Mouse (Mus musculus): ENCODE measurements around the gene Slc22a23. TPM values are rescaled to one million over a fixed set of nuclear protein-coding genes. Genes with fewer than 3 reads are reported as not detected.

The Slc22a23 gene
- polyA plus RNA-seq, 1 experiment from 2014 or later = 15.2 TPM

DNA sequence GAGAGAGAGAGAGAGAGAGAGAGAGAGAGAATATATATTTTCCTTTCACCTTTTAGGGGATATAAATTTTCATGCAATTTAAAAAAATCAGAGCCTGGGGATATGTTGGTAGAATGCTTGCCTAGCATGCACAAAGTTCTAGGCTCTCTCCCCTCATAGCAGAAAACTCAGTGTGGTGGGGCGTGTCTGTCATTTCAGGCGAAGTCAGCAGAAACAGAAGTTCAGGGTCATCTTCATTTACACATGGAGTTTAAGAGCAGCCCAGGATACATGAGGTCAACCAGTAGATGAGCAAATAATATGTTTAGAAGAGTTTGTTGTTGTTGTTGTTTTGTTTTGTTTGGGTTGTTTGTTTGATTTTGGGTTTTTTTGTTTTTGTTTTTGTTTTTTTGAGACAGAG, 33.4 kb downstream of the Slc22a23 start:
- Histone ChIP-seq H3K36me3 (ENCODE audit: control insufficient read depth, insufficient read depth, low read length) (no peaks in the 10 kb centered on the region), H3K9ac (ENCODE audit: low read depth, low read length) (no peak overlapping the region), H3K27ac (ENCODE audit: low read length) (no peak overlapping the region), H3K9me3 (replicated peaks; ENCODE audit: control insufficient read depth, low read length, poor library complexity, severe bottlenecking) (no peaks in the 10 kb centered on the region), H3K4me1 (ENCODE audit: control insufficient read depth, insufficient read depth, low read length) (peaks cover 2% of the 10 kb centered on the region), H3K4me2 (ENCODE audit: low read length) (no peak overlapping the region), H3K4me3 (ENCODE audit: low read depth, low read length) (no peak overlapping the region), H3K27me3 (ENCODE audit: control insufficient read depth, insufficient read depth, low read depth, low read length) (no peaks in the 10 kb centered on the region)
- 69% methylated on average over 2 of the region's 2 CpGs for WGBS
- ATAC-seq = no peak

DNA sequence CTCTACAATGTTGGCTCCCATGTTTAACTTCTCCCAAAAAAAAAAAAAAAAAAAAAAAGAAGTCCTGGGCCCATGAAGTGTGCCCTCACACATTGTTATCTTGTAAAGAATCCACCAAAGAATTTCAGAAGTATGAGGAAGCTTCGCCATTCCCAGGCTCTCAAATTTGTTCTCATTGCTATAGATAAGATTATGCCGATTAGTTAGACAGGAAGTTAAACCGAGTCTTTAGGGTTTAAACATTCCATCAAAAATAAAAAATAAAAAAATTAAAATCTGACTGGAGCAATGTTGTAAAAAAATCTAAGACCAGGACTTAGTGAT, 36.4 kb downstream of the Slc22a23 start:
- Histone ChIP-seq H3K9me3 (replicated peaks; ENCODE audit: control insufficient read depth, low read length, poor library complexity, severe bottlenecking) (no peaks in the 10 kb centered on the region), H3K27ac (ENCODE audit: low read length) (no peak overlapping the region), H3K9ac (ENCODE audit: low read depth, low read length) (no peak overlapping the region), H3K4me1 (ENCODE audit: control insufficient read depth, insufficient read depth, low read length) (no peaks in the 10 kb centered on the region), H3K4me3 (ENCODE audit: low read depth, low read length) (no peak overlapping the region), H3K4me2 (ENCODE audit: low read length) (no peak overlapping the region), H3K36me3 (ENCODE audit: control insufficient read depth, insufficient read depth, low read length) (no peaks in the 10 kb centered on the region; the same call in 1 of the 2 replicates), H3K27me3 (ENCODE audit: control insufficient read depth, insufficient read depth, low read depth, low read length) (no peaks in the 10 kb centered on the region)
- 92% methylated on average over 3 of the region's 3 CpGs for WGBS
- no peak for ATAC-seq

DNA sequence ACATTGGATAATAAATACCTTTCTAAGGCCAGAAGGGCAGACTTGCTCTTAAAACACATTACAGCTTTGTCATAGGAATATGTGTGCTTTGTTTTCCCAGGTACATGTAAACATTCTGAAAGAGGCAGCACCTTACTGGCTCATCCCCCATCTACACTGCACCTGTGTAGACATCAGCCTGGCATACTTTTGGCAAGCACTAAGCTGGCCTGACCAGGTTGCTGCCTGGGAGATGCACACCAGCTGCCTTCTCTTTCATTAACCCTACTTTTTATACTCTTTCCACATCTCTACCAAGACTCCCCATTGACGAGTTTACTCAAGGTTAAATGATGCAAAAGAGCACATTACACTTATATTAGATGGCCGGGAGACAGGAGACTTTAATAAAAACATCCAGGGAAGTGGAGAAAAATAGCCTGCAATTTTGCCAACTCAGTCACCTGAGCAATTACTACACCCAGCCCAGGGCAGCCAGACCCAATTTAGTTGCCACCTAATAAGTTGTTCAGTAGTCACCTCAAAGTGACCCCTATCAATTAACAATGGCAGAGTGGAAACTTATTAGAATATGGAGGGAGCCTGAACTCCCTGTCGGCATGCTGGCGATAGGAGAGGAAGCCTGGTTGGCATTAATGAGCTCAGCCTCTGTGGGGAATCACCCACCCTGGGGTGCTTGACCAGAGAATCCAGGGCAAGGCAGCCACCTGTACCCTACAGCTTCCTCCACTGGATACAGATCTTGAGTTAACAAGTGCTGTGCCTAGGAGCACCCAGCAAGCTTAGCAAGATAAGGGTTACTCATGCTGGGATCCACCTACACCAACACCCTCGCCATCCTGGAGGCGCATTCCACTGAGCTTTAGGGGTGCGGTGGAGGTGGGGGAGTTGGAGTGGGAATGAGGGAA, 37.0 kb downstream of the Slc22a23 start:
- H3K27ac ChIP-seq (ENCODE audit: low read length) = no peak overlapping the region
- no peak; the same call in 1 of the 2 replicates for ATAC-seq
- no peaks in the 10 kb centered on the region; the same call in 1 of the 2 replicates for H3K36me3 ChIP-seq (ENCODE audit: control insufficient read depth, insufficient read depth, low read length)
- no peaks in the 10 kb centered on the region for H3K9me3 ChIP-seq (replicated peaks; ENCODE audit: control insufficient read depth, low read length, poor library complexity, severe bottlenecking)
- H3K4me1 ChIP-seq (ENCODE audit: control insufficient read depth, insufficient read depth, low read length) = no peaks in the 10 kb centered on the region
- no peak overlapping the region for H3K9ac ChIP-seq (ENCODE audit: low read depth, low read length)
- WGBS = 69% methylated on average over 7 of the region's 7 CpGs
- H3K27me3 ChIP-seq (ENCODE audit: control insufficient read depth, insufficient read depth, low read depth, low read length) = no peaks in the 10 kb centered on the region
- no peak overlapping the region for H3K4me3 ChIP-seq (ENCODE audit: low read depth, low read length)
- no peak overlapping the region for H3K4me2 ChIP-seq (ENCODE audit: low read length)

DNA sequence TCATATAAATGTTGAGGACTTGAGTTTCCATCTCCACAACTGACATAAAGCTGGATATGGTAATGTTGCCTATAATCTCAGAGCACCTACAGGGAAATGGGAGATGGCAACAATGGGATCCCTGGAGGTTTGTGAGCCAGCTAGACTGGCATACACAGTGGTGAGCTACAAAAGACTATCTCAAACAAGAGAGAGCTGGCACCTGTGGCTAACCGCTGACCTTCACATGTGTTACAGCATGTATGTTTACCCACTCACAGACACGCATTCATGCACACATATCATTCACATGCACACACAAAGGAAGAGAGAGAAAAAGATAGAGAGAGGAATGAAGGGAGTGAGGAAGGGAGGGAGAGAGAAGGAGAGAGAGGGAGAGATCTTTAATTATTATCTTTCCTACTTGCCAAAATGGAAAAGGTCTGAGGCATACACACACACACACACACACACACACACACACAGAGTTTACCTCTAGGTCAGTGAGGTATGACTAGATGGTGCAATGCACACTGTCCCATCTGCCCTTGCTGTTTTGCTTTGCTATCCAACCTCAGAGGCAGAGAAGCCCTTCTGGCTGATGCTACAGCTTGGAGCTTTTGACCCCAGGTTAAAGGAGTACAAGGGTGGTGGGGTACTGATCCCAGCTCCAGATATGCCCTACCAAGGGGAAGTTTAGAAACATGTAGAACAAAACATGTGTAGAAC, 38.9 kb downstream of the Slc22a23 start:
- Histone ChIP-seq H3K27me3 (ENCODE audit: control insufficient read depth, insufficient read depth, low read depth, low read length) (no peaks in the 10 kb centered on the region), H3K9me3 (replicated peaks; ENCODE audit: control insufficient read depth, low read length, poor library complexity, severe bottlenecking) (no peaks in the 10 kb centered on the region), H3K9ac (ENCODE audit: low read depth, low read length) (no peak overlapping the region), H3K27ac (ENCODE audit: low read length) (no peak overlapping the region), H3K4me2 (ENCODE audit: low read length) (no peak overlapping the region), H3K4me1 (ENCODE audit: control insufficient read depth, insufficient read depth, low read length) (peaks cover 4% of the 10 kb centered on the region; the same call in 1 of the 2 replicates), H3K36me3 (ENCODE audit: control insufficient read depth, insufficient read depth, low read length) (no peaks in the 10 kb centered on the region; the same call in 1 of the 2 replicates), H3K4me3 (ENCODE audit: low read depth, low read length) (no peak overlapping the region)
- ATAC-seq = no peak
- WGBS = 90% methylated on average over 2 of the region's 2 CpGs

DNA sequence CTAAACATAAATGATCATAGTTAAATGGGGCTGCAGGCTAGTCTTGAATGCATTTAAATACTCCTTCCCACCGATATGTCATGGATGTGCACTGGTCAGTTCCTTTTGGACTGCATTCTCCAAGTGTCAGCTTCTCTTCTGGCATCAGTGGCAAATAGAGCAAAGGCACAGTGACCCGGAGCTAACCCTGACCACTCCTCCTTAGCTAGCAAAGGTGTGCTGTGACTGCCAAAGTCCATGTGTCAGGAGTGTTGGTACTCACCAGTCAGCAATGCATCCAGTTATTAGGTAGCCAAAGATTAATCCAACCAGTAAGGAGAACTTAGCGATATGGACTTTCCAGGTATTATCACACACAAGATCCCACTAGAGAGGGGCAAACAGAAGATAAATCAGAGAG, 40.1 kb downstream of the Slc22a23 start:
- peaks cover 5% of the 10 kb centered on the region; the same call in 1 of the 2 replicates for H3K4me1 ChIP-seq (ENCODE audit: control insufficient read depth, insufficient read depth, low read length)
- no peaks in the 10 kb centered on the region for H3K9me3 ChIP-seq (replicated peaks; ENCODE audit: control insufficient read depth, low read length, poor library complexity, severe bottlenecking)
- no peak overlapping the region for H3K4me2 ChIP-seq (ENCODE audit: low read length)
- no peaks in the 10 kb centered on the region for H3K27me3 ChIP-seq (ENCODE audit: control insufficient read depth, insufficient read depth, low read depth, low read length)
- no peak for ATAC-seq
- 94% methylated on average over 3 of the region's 3 CpGs for WGBS
- no peak overlapping the region for H3K9ac ChIP-seq (ENCODE audit: low read depth, low read length)
- no peaks in the 10 kb centered on the region; the same call in 1 of the 2 replicates for H3K36me3 ChIP-seq (ENCODE audit: control insufficient read depth, insufficient read depth, low read length)
- no peak overlapping the region for H3K4me3 ChIP-seq (ENCODE audit: low read depth, low read length)
- H3K27ac ChIP-seq (ENCODE audit: low read length) = no peak overlapping the region

DNA sequence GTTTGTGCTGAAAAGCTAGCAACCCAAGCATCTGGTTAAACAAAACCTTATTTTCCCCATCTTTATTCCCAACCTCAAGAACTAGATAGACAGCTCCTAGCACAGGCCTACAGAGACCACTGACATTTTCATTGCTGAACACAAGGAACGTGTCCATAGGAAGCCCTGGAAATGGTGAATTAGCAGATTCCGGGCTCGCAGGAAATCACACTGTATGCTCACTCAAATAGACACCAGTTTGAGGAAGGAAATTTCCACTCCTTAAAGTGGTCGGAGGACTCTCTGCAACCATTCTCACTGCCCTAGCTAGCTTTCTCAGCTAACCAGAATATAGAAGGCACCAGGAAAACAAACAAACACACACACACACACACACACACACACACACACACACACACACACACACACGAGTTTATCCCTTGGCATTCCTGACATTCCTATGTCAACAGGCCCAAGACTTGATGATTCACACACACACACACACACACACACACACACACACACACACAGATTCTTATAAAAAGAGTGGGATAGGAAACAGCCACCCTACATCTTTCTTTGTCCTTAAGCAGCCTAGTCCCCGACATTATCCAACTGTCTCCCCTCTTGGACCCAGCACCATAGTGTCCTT, 41.5 kb downstream of the Slc22a23 start:
- 68% methylated on average over 6 of the region's 6 CpGs for WGBS
- peaks cover 7% of the 10 kb centered on the region for H3K36me3 ChIP-seq (ENCODE audit: control insufficient read depth, insufficient read depth, low read length)
- H3K4me3 ChIP-seq (ENCODE audit: low read depth, low read length) = no peak overlapping the region
- no peak overlapping the region for H3K9ac ChIP-seq (ENCODE audit: low read depth, low read length)
- no peak for ATAC-seq
- no peak overlapping the region for H3K4me2 ChIP-seq (ENCODE audit: low read length)
- no peak overlapping the region for H3K27ac ChIP-seq (ENCODE audit: low read length)
- H3K27me3 ChIP-seq (ENCODE audit: control insufficient read depth, insufficient read depth, low read depth, low read length) = no peaks in the 10 kb centered on the region
- H3K9me3 ChIP-seq (replicated peaks; ENCODE audit: control insufficient read depth, low read length, poor library complexity, severe bottlenecking) = no peaks in the 10 kb centered on the region
- H3K4me1 ChIP-seq (ENCODE audit: control insufficient read depth, insufficient read depth, low read length) = peaks cover 5% of the 10 kb centered on the region; the same call in 1 of the 2 replicates

DNA sequence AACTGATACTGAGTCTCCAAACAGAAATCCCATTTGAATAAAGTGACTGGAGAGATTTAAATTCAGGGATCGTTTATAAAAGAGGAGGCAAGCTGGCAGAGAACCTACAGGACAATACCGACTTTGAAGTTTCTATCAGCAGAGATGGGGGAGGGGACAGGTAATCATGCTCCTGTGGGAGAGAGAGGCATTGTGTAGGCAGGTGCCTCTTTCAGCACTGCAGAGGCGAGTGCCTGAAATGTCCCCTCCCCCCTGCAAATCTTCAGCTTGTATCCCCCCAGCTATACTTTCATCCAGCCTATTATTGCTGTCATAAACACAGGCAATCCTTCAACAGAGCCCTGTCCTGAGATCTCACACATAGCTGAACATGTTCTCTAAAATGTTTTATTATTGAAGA, 43.4 kb downstream of the Slc22a23 start:
- Histone ChIP-seq H3K4me3 (ENCODE audit: low read depth, low read length) (no peak overlapping the region), H3K27ac (ENCODE audit: low read length) (no peak overlapping the region), H3K9me3 (replicated peaks; ENCODE audit: control insufficient read depth, low read length, poor library complexity, severe bottlenecking) (no peaks in the 10 kb centered on the region), H3K4me2 (ENCODE audit: low read length) (no peak overlapping the region), H3K36me3 (ENCODE audit: control insufficient read depth, insufficient read depth, low read length) (peaks cover 12% of the 10 kb centered on the region), H3K27me3 (ENCODE audit: control insufficient read depth, insufficient read depth, low read depth, low read length) (no peaks in the 10 kb centered on the region), H3K4me1 (ENCODE audit: control insufficient read depth, insufficient read depth, low read length) (peaks cover 5% of the 10 kb centered on the region; the same call in 1 of the 2 replicates), H3K9ac (ENCODE audit: low read depth, low read length) (no peak overlapping the region)
- ATAC-seq = peak; percentile 52
- WGBS = 23% methylated on average over 3 of the region's 3 CpGs

DNA sequence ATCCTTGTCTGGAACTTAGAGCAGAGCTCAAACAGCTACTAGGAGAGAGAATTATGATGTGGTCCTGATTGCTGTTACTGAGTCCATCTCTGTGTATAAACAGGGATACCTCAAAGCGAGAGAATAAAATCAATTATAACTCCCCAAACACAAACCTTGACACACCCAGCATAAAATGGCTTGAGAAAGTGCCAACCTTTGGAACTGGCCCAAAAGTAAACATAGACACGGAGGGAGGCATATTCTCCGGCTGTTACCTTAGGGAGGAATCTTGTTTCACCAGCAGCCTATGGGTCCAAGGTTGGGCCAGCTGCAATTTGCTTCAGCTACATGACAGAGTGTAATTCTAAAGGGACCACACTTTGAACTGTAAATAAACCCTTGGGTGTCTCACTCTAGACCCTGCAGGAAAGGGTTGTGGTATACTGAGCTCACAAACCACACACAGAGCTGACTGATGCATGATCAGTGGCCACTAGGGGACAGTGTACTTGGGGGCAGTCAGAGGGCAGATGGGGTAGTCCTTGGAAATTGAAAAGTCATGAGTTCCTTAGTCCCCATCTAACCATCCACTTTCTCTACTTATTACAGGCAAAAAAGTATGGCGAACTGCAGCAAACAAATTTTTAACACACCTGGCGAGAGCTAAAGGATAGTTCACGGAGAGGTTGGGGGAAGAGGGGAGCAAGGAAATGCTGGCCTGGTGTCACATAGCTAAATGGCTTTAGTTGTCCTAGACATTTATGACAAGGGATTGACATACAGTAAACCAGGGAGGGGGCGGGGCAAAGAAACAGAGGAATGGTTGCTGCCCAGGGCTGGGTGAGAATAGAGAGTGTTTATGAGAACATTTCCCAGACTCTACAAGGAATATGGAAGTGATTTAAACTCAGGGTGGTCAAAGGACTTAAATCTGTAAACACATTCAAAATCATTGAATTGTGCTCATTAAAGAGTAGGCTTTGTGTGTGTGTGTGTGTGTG, 45.3 kb downstream of the Slc22a23 start:
- Histone ChIP-seq H3K27ac (ENCODE audit: low read length) (no peak overlapping the region), H3K9ac (ENCODE audit: low read depth, low read length) (no peak overlapping the region), H3K4me2 (ENCODE audit: low read length) (no peak overlapping the region), H3K4me3 (ENCODE audit: low read depth, low read length) (no peak overlapping the region), H3K27me3 (ENCODE audit: control insufficient read depth, insufficient read depth, low read depth, low read length) (no peaks in the 10 kb centered on the region), H3K4me1 (ENCODE audit: control insufficient read depth, insufficient read depth, low read length) (peaks cover 5% of the 10 kb centered on the region; the same call in 1 of the 2 replicates), H3K9me3 (replicated peaks; ENCODE audit: control insufficient read depth, low read length, poor library complexity, severe bottlenecking) (no peaks in the 10 kb centered on the region), H3K36me3 (ENCODE audit: control insufficient read depth, insufficient read depth, low read length) (peaks cover 12% of the 10 kb centered on the region)
- WGBS = 93% methylated on average over 7 of the region's 7 CpGs
- ATAC-seq = no peak

Data from midbrain, embryonic 16.5 days (tissue).